Mouse (Mus musculus): ENCODE results near the gene H2al2a.
"Not testable (repeated sequence)": the region's sequence is repeated elsewhere in the genome, so short reads cannot be mapped to it uniquely, and the experiment has no call there.

Gene H2al2a

GRCm38 (mm10) chr2:17973868-17974440 is 22.8 kb downstream of the H2al2a start:
- DNase-seq: no peak

- no peak for DNase-seq
Observed at GRCm38 (mm10) chr2:17973246-17973645, 23.5 kb downstream of the H2al2a start.

- DNase-seq: no peak
Observed at GRCm38 (mm10) chr2:17972843-17973242, 23.9 kb downstream of the H2al2a start.

- DNase-seq: no peak
Observed at GRCm38 (mm10) chr2:17971407-17971806, 25.4 kb downstream of the H2al2a start.

GRCm38 (mm10) chr2:17970662-17971061 is 26.1 kb downstream of the H2al2a start:
- DNase-seq: no peak

- DNase-seq: no peak
Observed at GRCm38 (mm10) chr2:17970187-17970586, 26.6 kb downstream of the H2al2a start.

GRCm38 (mm10) chr2:17968571-17968970 is 28.2 kb downstream of the H2al2a start:
- DNase-seq: no peak

- not testable (repeated sequence) for DNase-seq
Observed at GRCm38 (mm10) chr2:17968037-17968436, 28.7 kb downstream of the H2al2a start.

GRCm38 (mm10) chr2:17959501-17959900 is 37.3 kb downstream of the H2al2a start:
- DNase-seq: no peak

- DNase-seq: no peak
Observed at GRCm38 (mm10) chr2:17946875-17947274, 49.9 kb downstream of the H2al2a start.

Data from cerebellum, adult 18-20 months (tissue).